Mouse (Mus musculus): ENCODE data around the gene Spink8. TPM values are rescaled to one million over a fixed set of nuclear protein-coding genes. Genes with fewer than 3 reads are reported as not detected.

The Spink8 gene
- polyA plus RNA-seq, 1 experiment from 2014 or later, result 25.1 TPM

DNA sequence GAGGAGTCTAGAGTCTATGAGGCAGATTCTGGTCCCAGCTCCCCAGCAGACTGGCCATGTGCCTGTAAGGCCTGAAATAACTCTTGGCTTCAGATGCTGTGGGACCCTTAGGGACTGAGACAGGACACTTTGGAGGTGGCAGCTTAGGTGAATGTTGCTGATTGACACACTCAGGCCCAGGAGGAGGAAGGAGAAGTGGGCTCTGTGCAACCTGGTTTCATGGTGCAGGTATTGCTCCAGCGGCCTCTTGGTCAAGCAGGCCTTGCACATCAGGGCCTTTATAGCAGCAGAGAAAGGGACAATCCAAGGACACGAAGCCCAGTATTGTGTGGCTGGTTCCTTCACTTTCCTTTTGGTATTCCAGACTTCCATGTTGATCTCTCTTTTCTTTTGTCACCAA is 42.3 kb downstream of the Spink8 start:
- Histone ChIP-seq H3K36me3 (ENCODE audit: control insufficient read depth, insufficient read depth, low read length) (no peaks in the 10 kb centered on the region), H3K27ac (ENCODE audit: low read depth, low read length) (no peak overlapping the region), H3K9me3 (ENCODE audit: control insufficient read depth, low read length) (no peaks in the 10 kb centered on the region), H3K4me1 (ENCODE audit: control insufficient read depth, insufficient read depth, low read length) (0 out of 2 replicates have a peak, but pooled peaks cover under 1% of the 10 kb centered on the region), H3K27me3 (ENCODE audit: control insufficient read depth, insufficient read depth, low read length) (no peaks in the 10 kb centered on the region), H3K9ac (ENCODE audit: low read depth, low read length) (no peak overlapping the region), H3K4me3 (ENCODE audit: low read length) (no peak overlapping the region), H3K4me2 (replicated peaks; ENCODE audit: low read depth, low read length) (no peak overlapping the region)
- no peak for ATAC-seq (ENCODE audit: low FRiP score, low TSS enrichment)
- WGBS, result 93% methylated on average over 2 of the region's 2 CpGs

DNA sequence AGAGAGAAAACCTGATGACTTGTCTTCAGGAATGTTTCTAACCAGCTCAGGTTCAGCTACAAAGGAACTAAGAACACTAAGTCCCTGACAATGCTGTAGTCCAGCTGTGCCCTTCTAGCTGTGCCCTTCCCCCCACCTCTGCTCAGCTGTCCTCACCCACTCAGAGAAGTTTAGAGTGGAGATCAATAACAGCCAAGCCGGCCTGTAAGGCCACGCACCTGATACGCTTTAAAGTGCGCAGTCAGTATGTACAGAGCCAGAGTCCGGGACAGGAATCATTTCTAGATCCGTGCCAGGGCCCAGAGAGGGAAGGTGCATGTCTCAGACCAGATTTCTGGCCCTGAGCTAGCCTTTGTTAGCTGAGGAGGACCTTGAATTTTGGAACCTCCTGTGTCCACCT is 43.9 kb downstream of the Spink8 start:
- Histone ChIP-seq H3K9ac (ENCODE audit: low read depth, low read length) (no peak overlapping the region), H3K27ac (ENCODE audit: low read depth, low read length) (no peak overlapping the region), H3K9me3 (ENCODE audit: control insufficient read depth, low read length) (no peaks in the 10 kb centered on the region), H3K36me3 (ENCODE audit: control insufficient read depth, insufficient read depth, low read length) (no peaks in the 10 kb centered on the region), H3K4me2 (replicated peaks; ENCODE audit: low read depth, low read length) (no peak overlapping the region), H3K27me3 (ENCODE audit: control insufficient read depth, insufficient read depth, low read length) (no peaks in the 10 kb centered on the region), H3K4me1 (ENCODE audit: control insufficient read depth, insufficient read depth, low read length) (no peaks in the 10 kb centered on the region), H3K4me3 (ENCODE audit: low read length) (no peak overlapping the region)
- 92% methylated on average over 6 of the region's 6 CpGs for WGBS
- ATAC-seq (ENCODE audit: low FRiP score, low TSS enrichment), result no peak

DNA sequence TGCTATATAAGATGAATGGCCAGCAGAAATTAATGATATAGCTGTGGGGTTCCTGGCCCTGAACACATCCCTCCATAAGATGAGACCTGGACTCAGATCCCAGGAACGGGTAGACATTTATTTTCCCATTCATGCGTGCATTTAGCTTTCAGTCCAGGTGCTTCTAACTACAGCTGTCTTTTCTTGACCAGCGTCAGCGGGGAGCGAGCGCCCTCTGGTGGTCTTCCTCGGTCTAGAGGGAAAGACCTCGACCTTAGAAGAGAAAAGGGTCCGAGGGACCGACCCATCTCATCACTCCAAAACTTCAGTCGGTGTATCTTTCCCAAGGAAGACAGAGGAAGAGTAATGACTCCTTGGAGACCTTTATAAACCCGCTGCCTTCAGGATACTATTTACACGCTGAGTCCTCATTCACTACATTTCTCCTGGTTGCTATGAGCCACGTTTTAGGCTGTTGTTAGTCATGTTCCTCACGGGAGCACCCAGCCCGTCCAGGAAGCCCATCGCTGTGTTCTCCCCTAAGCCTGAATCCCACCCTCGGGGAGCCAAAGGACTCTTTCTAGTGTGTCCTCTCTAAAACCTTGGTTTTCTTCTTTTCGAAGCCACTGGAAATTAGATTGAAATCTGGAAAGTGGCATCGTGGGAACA is 50.4 kb downstream of the Spink8 start:
- WGBS, result 16% methylated on average over 20 of the region's 20 CpGs
- ATAC-seq (ENCODE audit: low FRiP score, low TSS enrichment), result peak; percentile 67
- no peak overlapping the region for H3K9ac ChIP-seq (ENCODE audit: low read depth, low read length)
- H3K27ac ChIP-seq (ENCODE audit: low read depth, low read length), result no peak overlapping the region
- no peaks in the 10 kb centered on the region for H3K36me3 ChIP-seq (ENCODE audit: control insufficient read depth, insufficient read depth, low read length)
- H3K9me3 ChIP-seq (ENCODE audit: control insufficient read depth, low read length), result no peaks in the 10 kb centered on the region
- H3K4me3 ChIP-seq (ENCODE audit: low read length), result no peak overlapping the region; the same call in 1 of the 2 replicates
- H3K27me3 ChIP-seq (ENCODE audit: control insufficient read depth, insufficient read depth, low read length), result no peaks in the 10 kb centered on the region
- H3K4me1 ChIP-seq (ENCODE audit: control insufficient read depth, insufficient read depth, low read length), result no peaks in the 10 kb centered on the region
- no peak overlapping the region; the same call in 1 of the 2 replicates for H3K4me2 ChIP-seq (replicated peaks; ENCODE audit: low read depth, low read length)

DNA sequence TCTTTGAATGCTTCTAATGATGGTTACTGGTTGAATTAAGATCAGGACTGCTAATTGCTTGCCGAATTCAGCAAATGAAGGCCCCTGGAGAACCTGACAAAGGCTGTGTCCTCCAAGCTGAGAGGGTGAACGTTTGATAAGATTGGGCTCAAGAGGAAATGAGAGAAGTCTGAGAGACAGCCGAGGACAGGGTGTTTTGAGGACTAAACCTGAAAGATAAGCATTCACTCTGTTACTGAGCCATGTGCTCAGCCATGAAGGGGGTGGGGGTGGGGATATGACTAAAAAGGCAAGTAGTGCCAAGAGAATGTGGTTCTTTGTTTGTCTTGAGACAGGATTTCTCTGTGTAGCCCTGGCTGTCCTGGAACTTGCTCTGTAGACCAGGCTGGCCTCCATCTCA is 51.0 kb downstream of the Spink8 start:
- Histone ChIP-seq H3K4me2 (replicated peaks; ENCODE audit: low read depth, low read length) (no peak overlapping the region), H3K9me3 (ENCODE audit: control insufficient read depth, low read length) (no peaks in the 10 kb centered on the region), H3K4me1 (ENCODE audit: control insufficient read depth, insufficient read depth, low read length) (no peaks in the 10 kb centered on the region), H3K27ac (ENCODE audit: low read depth, low read length) (no peak overlapping the region), H3K27me3 (ENCODE audit: control insufficient read depth, insufficient read depth, low read length) (no peaks in the 10 kb centered on the region), H3K36me3 (ENCODE audit: control insufficient read depth, insufficient read depth, low read length) (no peaks in the 10 kb centered on the region), H3K9ac (ENCODE audit: low read depth, low read length) (no peak overlapping the region), H3K4me3 (ENCODE audit: low read length) (no peak overlapping the region)
- ATAC-seq (ENCODE audit: low FRiP score, low TSS enrichment), result no peak
- 67% methylated on average over 3 of the region's 3 CpGs for WGBS

DNA sequence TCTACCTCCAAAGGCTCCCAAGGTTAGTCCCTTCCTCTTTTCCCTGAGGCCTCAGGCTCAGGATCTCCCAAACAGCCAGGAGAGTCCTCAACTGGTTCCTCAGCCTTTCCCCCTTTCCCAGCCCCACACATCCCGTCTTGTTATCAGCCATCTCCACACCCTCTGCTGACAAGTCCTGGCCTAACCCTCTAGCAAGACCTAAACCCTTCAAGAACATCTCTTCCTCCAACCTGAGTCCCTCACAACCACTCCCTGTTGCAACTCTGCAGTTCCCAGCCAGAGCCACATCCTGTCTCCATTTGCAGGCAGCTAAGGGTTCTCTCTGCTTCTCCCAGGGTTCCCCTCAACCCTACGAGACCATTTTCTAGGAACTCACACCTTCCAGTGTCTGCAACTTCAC is 54.1 kb downstream of the Spink8 start:
- ATAC-seq (ENCODE audit: low FRiP score, low TSS enrichment), result no peak
- WGBS, result 60% methylated on average over 2 of the region's 2 CpGs
- no peak overlapping the region for H3K4me3 ChIP-seq (ENCODE audit: low read length)

DNA sequence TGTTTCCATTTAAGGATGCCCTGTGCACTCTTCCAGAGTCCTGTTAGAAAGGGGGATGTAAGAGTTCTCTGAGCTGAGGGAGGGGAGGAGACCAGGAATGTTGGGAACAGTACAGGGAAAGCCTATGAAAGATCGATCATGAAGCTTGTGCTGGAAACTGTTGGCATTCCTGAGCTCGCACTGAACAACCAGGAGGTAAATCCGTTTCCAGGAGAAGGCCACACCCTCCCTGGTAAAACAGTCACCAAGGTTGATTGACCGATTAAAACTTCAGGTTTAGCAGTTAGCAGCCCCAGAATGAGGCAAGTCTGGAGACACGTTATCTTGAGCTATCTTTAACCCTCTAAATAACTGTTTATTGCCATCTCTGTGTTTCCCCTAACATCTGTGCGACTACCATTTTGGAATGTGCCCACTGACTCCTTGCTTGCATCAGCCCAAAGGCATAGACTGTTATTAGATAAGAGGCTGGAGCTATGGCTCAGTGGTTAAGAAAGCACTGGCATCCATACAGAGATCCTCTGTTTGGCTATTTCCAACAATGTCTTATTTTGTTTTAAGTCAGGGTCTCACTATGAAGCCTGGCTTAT is 59.0 kb downstream of the Spink8 start:
- H3K9me3 ChIP-seq (ENCODE audit: control insufficient read depth, low read length), result no peaks in the 10 kb centered on the region
- no peaks in the 10 kb centered on the region for H3K36me3 ChIP-seq (ENCODE audit: control insufficient read depth, insufficient read depth, low read length)
- no peak overlapping the region for H3K4me3 ChIP-seq (ENCODE audit: low read length)
- no peaks in the 10 kb centered on the region for H3K27me3 ChIP-seq (ENCODE audit: control insufficient read depth, insufficient read depth, low read length)
- 0 out of 2 replicates have a peak overlapping the region, but pooled peaks have one; percentile 4 for H3K9ac ChIP-seq (ENCODE audit: low read depth, low read length)
- H3K27ac ChIP-seq (ENCODE audit: low read depth, low read length), result no peak overlapping the region
- peak overlapping the region; percentile 31; the same call in 1 of the 2 replicates for H3K4me2 ChIP-seq (replicated peaks; ENCODE audit: low read depth, low read length)
- ATAC-seq (ENCODE audit: low FRiP score, low TSS enrichment), result no peak
- 0 out of 2 replicates have a peak, but pooled peaks cover 4% of the 10 kb centered on the region for H3K4me1 ChIP-seq (ENCODE audit: control insufficient read depth, insufficient read depth, low read length)
- WGBS, result 38% methylated on average over 6 of the region's 6 CpGs

More for the DNA sequence above, 54.1 kb downstream of the Spink8 start:
- 0 out of 2 replicates have a peak, but pooled peaks cover 4% of the 10 kb centered on the region for H3K4me1 ChIP-seq (ENCODE audit: control insufficient read depth, insufficient read depth, low read length)
- no peak overlapping the region for H3K9ac ChIP-seq (ENCODE audit: low read depth, low read length)
- no peak overlapping the region for H3K27ac ChIP-seq (ENCODE audit: low read depth, low read length)
- no peak overlapping the region for H3K4me2 ChIP-seq (replicated peaks; ENCODE audit: low read depth, low read length)
- H3K27me3 ChIP-seq (ENCODE audit: control insufficient read depth, insufficient read depth, low read length), result no peaks in the 10 kb centered on the region
- H3K36me3 ChIP-seq (ENCODE audit: control insufficient read depth, insufficient read depth, low read length), result no peaks in the 10 kb centered on the region
- H3K9me3 ChIP-seq (ENCODE audit: control insufficient read depth, low read length), result no peaks in the 10 kb centered on the region

DNA sequence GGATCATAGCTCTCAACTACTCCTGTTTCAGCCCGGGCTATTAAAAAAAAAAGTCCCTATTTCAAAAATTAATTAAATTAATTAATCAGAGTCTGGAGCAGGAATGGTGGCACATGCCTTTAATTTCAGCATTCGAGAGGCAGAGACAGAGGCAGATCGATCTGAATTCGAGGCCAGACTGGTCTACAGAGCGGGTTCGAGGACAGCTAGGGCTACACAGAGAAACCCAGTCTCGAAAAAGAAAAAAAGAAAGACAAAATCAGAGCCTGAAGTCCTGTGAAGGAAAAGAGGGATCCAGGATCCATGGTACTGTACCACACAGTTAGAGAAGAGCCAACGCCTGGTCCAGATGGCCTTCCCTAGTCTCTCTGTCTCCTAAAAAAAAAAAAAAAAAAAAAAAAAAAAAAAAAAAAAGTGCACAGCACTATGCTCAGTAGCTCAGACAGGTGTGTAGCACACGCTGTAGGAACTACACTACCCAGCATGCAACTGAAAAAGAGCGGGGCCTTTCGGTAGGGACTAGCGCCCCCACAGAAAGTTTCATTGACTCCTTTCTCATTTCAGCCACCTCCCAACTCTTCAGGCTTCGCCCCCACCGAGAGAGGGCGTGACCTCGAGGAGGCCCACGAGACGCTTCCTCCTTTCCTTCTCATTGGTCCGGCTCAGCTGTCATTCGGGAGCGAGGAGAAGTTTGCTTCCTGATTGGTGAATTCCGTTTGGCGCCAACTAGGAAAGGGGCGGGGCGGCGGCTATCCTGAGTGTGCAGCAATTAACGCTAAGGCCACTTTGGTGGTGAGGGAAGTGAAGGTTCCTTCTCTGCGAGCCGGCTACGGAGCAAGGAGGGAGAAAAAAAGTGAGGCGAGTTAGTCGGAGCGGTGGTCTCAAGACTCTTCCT is 63.0 kb downstream of the Spink8 start, which contains the start of gene Cdc25a:
Gene Cdc25a (plus strand): TSS at position 783 of the 895 bp plus-strand sequence.
- Histone ChIP-seq H3K4me2 (replicated peaks; ENCODE audit: low read depth, low read length) (peak within 1 kb of the TSS; percentile 85), H3K9ac (ENCODE audit: low read depth, low read length) (peak within 1 kb of the TSS; percentile 98), H3K27ac (ENCODE audit: low read depth, low read length) (peak within 1 kb of the TSS; percentile 92), H3K9me3 (ENCODE audit: control insufficient read depth, low read length) (no peaks in the 10 kb centered on the region), H3K4me1 (ENCODE audit: control insufficient read depth, insufficient read depth, low read length) (peaks cover 10% of the 10 kb centered on the region), H3K36me3 (ENCODE audit: control insufficient read depth, insufficient read depth, low read length) (peaks cover 27% of the 10 kb centered on the region), H3K4me3 (ENCODE audit: low read length) (peak within 1 kb of the TSS; percentile 99), H3K27me3 (ENCODE audit: control insufficient read depth, insufficient read depth, low read length) (no peaks in the 10 kb centered on the region)
- 9% methylated on average over 33 of the region's 33 CpGs for WGBS
- peak; percentile 93 for ATAC-seq (ENCODE audit: low FRiP score, low TSS enrichment)

DNA sequence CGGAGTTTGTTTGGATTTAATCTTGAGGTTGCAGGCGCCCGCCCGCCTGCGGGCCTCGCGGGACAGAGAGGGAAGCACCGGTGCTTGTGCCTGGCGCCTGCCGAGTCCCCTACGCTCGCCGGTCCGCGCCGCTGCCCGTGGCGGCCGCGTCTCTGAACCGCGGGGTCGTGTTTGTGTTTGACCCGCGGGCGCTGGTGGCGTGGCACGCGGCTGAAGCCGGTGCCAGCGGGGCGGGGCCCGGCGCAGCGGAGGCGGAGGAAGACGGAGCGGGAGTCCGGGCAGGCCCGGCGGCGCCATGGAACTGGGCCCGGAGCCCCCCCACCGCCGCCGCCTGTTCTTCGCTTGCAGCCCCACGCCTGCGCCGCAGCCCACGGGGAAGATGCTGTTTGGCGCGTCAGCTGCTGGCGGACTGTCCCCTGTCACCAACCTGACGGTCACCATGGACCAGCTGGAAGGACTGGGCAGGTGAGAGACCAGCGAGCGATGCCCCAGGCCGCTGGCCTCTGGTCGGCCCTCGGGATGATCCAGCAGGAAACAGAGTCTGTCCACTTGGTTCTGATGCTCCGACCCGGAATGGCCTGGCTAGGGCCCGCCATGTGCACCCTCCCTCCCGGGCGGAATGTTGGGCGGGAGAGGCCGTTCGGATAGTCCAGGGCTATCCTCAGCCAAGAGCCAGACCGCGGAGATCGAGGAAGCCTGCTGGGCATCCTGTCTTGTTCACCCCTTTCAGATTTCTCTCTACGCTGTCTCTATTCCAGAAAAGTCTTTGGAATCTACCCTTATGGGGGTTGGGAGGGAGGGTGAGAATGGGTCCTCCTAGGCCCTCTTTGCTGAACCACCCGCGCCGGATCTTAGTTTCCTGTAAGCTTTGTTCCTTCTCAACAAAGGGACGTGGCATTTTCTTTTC is 63.9 kb downstream of the Spink8 start:
- Histone ChIP-seq H3K4me3 (ENCODE audit: low read length) (peak overlapping the region; percentile 99), H3K27me3 (ENCODE audit: control insufficient read depth, insufficient read depth, low read length) (no peaks in the 10 kb centered on the region), H3K36me3 (ENCODE audit: control insufficient read depth, insufficient read depth, low read length) (peaks cover 36% of the 10 kb centered on the region), H3K27ac (ENCODE audit: low read depth, low read length) (peak overlapping the region; percentile 92), H3K4me1 (ENCODE audit: control insufficient read depth, insufficient read depth, low read length) (peaks cover 6% of the 10 kb centered on the region), H3K4me2 (replicated peaks; ENCODE audit: low read depth, low read length) (peak overlapping the region; percentile 85), H3K9ac (ENCODE audit: low read depth, low read length) (peak overlapping the region; percentile 98), H3K9me3 (ENCODE audit: control insufficient read depth, low read length) (no peaks in the 10 kb centered on the region)
- WGBS, result under 1% methylated on average over 63 of the region's 76 CpGs
- peak; percentile 62 for ATAC-seq (ENCODE audit: low FRiP score, low TSS enrichment)

Measured in kidney, embryonic 14.5 days (tissue).